26 mouse cellular contexts compared by ENCODE assay signal in genomic region chr4:78784036-78784435, GRCm38 (mm10).
A peak's percentile ranks its signal among the peaks of the same experiment; 100 is the strongest.
DNase-seq lines count a peak whose midpoint lies in the region; ATAC-seq lines count a peak whose summit lies in the region.
"Had no signal": no experiment of that assay in that cellular context is flagged by ENCODE, and none has a peak within 500 bp of the region (broad histone marks: within the 10 kb centered on the region; RNA-seq: fewer than 3 reads in every experiment).

No protein-coding gene starts in this region.

- no peak overlapping the region for H3K27ac ChIP-seq in kidney, embryonic 14.5 days (ENCODE audit: low read depth, low read length)
- H3K27ac ChIP-seq in embryonic facial prominence, embryonic 14.5 days (replicated peaks; ENCODE audit: low read depth, low read length) = no peak overlapping the region
- H3K27ac ChIP-seq in intestine, embryonic 15.5 days = no peak overlapping the region
- no peak overlapping the region for H3K27ac ChIP-seq in stomach, embryonic 15.5 days
- H3K27ac ChIP-seq: embryonic facial prominence, embryonic 13.5 days; forebrain, embryonic 10.5 days; forebrain, embryonic 13.5 days; gastrocnemius, adult 2 months; hindbrain, embryonic 10.5 days; hindbrain, embryonic 13.5 days had no signal

- H3K9me3 ChIP-seq in kidney, embryonic 14.5 days (ENCODE audit: control insufficient read depth, low read length) = no peaks in the 10 kb centered on the region
- no peaks in the 10 kb centered on the region for H3K9me3 ChIP-seq in embryonic facial prominence, embryonic 14.5 days (ENCODE audit: control insufficient read depth, low read length)
- no peaks in the 10 kb centered on the region for H3K9me3 ChIP-seq in intestine, embryonic 15.5 days
- no peaks in the 10 kb centered on the region for H3K9me3 ChIP-seq in stomach, embryonic 15.5 days
- H3K9me3 ChIP-seq: embryonic facial prominence, embryonic 13.5 days; forebrain, embryonic 10.5 days; forebrain, embryonic 13.5 days; hindbrain, embryonic 10.5 days; hindbrain, embryonic 13.5 days had no signal

- no peak for DNase-seq in kidney, postnatal 36 days
- peak; percentile 1 for DNase-seq in embryonic facial prominence, embryonic 14.5 days (ENCODE audit: low spot score)
- no peak for DNase-seq in heart, postnatal 4 days
- DNase-seq in right cerebral cortex, postnatal 10 days (ENCODE audit: low spot score in 2 of 2) = no peak
- no peak for DNase-seq in gastrocnemius, adult 18-20 months (ENCODE audit: low spot score)
- DNase-seq: adrenal gland, adult 2 months; adrenal gland, postnatal 14 days; cerebellum, adult 11-12 months; cerebellum, adult 8-10 months; cerebellum, postnatal 10 days; cerebellum, postnatal 36 days; gastrocnemius, adult 2 months; gastrocnemius, postnatal 14 days; heart, adult 11 months had no signal

- H3K4me3 ChIP-seq in kidney, embryonic 14.5 days (ENCODE audit: low read length) = no peak overlapping the region
- no peak overlapping the region for H3K4me3 ChIP-seq in embryonic facial prominence, embryonic 14.5 days (ENCODE audit: low read depth, low read length)
- H3K4me3 ChIP-seq in intestine, embryonic 15.5 days (replicated peaks) = no peak overlapping the region
- H3K4me3 ChIP-seq in stomach, embryonic 15.5 days (replicated peaks) = no peak overlapping the region
- H3K4me3 ChIP-seq: embryonic facial prominence, embryonic 13.5 days; forebrain, embryonic 10.5 days; forebrain, embryonic 13.5 days; gastrocnemius, adult 2 months; hindbrain, embryonic 10.5 days; hindbrain, embryonic 13.5 days had no signal

- 29% methylated on average over 1 of the region's 1 CpGs for WGBS in kidney, embryonic 14.5 days
- 29% methylated on average over 1 of the region's 1 CpGs for WGBS in embryonic facial prominence, embryonic 14.5 days
- WGBS in intestine, embryonic 15.5 days = 23% methylated on average over 1 of the region's 1 CpGs
- WGBS in stomach, embryonic 15.5 days = 32% methylated on average over 1 of the region's 1 CpGs

- H3K4me1 ChIP-seq in kidney, embryonic 14.5 days (ENCODE audit: control insufficient read depth, insufficient read depth, low read length) = no peaks in the 10 kb centered on the region
- no peaks in the 10 kb centered on the region for H3K4me1 ChIP-seq in embryonic facial prominence, embryonic 14.5 days (ENCODE audit: control insufficient read depth, insufficient read depth, low read length)
- no peaks in the 10 kb centered on the region for H3K4me1 ChIP-seq in intestine, embryonic 15.5 days (replicated peaks)
- no peaks in the 10 kb centered on the region for H3K4me1 ChIP-seq in stomach, embryonic 15.5 days
- H3K4me1 ChIP-seq: forebrain, embryonic 10.5 days; forebrain, embryonic 13.5 days; hindbrain, embryonic 10.5 days; hindbrain, embryonic 13.5 days had no signal

- no peak overlapping the region for H3K9ac ChIP-seq in kidney, embryonic 14.5 days (ENCODE audit: low read depth, low read length)
- H3K9ac ChIP-seq in embryonic facial prominence, embryonic 14.5 days (ENCODE audit: low read depth, low read length) = no peak overlapping the region
- H3K9ac ChIP-seq in intestine, embryonic 15.5 days = no peak overlapping the region
- no peak overlapping the region for H3K9ac ChIP-seq in stomach, embryonic 15.5 days
- H3K9ac ChIP-seq: embryonic facial prominence, embryonic 13.5 days; forebrain, embryonic 13.5 days; hindbrain, embryonic 13.5 days had no signal

- no peaks in the 10 kb centered on the region for H3K27me3 ChIP-seq in kidney, embryonic 14.5 days (ENCODE audit: control insufficient read depth, insufficient read depth, low read length)
- H3K27me3 ChIP-seq in embryonic facial prominence, embryonic 14.5 days (replicated peaks; ENCODE audit: control insufficient read depth, insufficient read depth, low read length) = no peaks in the 10 kb centered on the region
- H3K27me3 ChIP-seq in intestine, embryonic 15.5 days (replicated peaks) = no peaks in the 10 kb centered on the region
- H3K27me3 ChIP-seq in stomach, embryonic 15.5 days (replicated peaks) = no peaks in the 10 kb centered on the region
- H3K27me3 ChIP-seq: embryonic facial prominence, embryonic 13.5 days; forebrain, embryonic 13.5 days; hindbrain, embryonic 13.5 days had no signal

- ATAC-seq in kidney, embryonic 14.5 days (ENCODE audit: low FRiP score, low TSS enrichment) = peak; percentile 46; the same call in 1 of the 2 replicates
- peak; percentile 70; the same call in 1 of the 2 replicates for ATAC-seq in embryonic facial prominence, embryonic 14.5 days (ENCODE audit: low read depth)
- peak; percentile 89 for ATAC-seq in intestine, embryonic 15.5 days
- ATAC-seq in stomach, embryonic 15.5 days (ENCODE audit: insufficient read depth, low FRiP score, low read depth) = peak; percentile 82
- ATAC-seq: CD4-positive, CD25-positive, alpha-beta regulatory T cell, adult 4 months; forebrain, embryonic 13.5 days; forebrain, embryonic 16.5 days; hindbrain, embryonic 16.5 days had no signal

- H3K4me2 ChIP-seq in kidney, embryonic 14.5 days (replicated peaks; ENCODE audit: low read depth, low read length) = no peak overlapping the region
- no peak overlapping the region for H3K4me2 ChIP-seq in embryonic facial prominence, embryonic 14.5 days (ENCODE audit: low read depth, low read length)
- no peak overlapping the region for H3K4me2 ChIP-seq in intestine, embryonic 15.5 days (replicated peaks)
- no peak overlapping the region for H3K4me2 ChIP-seq in stomach, embryonic 15.5 days
- H3K4me2 ChIP-seq: embryonic facial prominence, embryonic 13.5 days; forebrain, embryonic 13.5 days; heart, embryonic 11.5 days; hindbrain, embryonic 13.5 days had no signal

- H3K36me3 ChIP-seq in kidney, embryonic 14.5 days (ENCODE audit: control insufficient read depth, insufficient read depth, low read length) = no peaks in the 10 kb centered on the region
- H3K36me3 ChIP-seq in embryonic facial prominence, embryonic 14.5 days (ENCODE audit: control insufficient read depth, insufficient read depth, low read length) = no peaks in the 10 kb centered on the region
- no peaks in the 10 kb centered on the region for H3K36me3 ChIP-seq in intestine, embryonic 15.5 days
- H3K36me3 ChIP-seq in stomach, embryonic 15.5 days = no peaks in the 10 kb centered on the region
- H3K36me3 ChIP-seq: embryonic facial prominence, embryonic 13.5 days; forebrain, embryonic 10.5 days; hindbrain, embryonic 10.5 days; hindbrain, embryonic 13.5 days had no signal
